Mouse (Mus musculus) intestine, postnatal 0 days (tissue): Measurements from ENCODE around the gene Kazn. TPM values are rescaled to one million over a fixed set of nuclear protein-coding genes. Genes with fewer than 3 reads are reported as not detected.

Source experiments
- ATAC-seq: fragments of 200-750 bp; cut with Nextera tagmentation; 2 replicates; pipeline ENCODE4 v1.8.0; 2017; ENCODE audit warnings: mild to moderate bottlenecking, moderate TSS enrichment, moderate library complexity
- H3K27ac ChIP-seq: fragments of 300-500 bp; sonication (generic); 2 replicates; pipeline ENCODE4 v1.5.1; 2014; ENCODE audit warnings: mild to moderate bottlenecking, low read depth, low read length, moderate library complexity
- H3K27me3 ChIP-seq: fragments of 300-500 bp; sonication (generic); replicated peaks from 2 replicates; pipeline ENCODE4 v1.6.1; 2014; ENCODE audit warnings: low read length, mixed read lengths; ENCODE audit not compliant: control insufficient read depth, insufficient read depth
- H3K36me3 ChIP-seq: fragments of 300-500 bp; sonication (generic); 2 replicates; pipeline ENCODE4 v1.6.1; 2014; ENCODE audit warnings: mild to moderate bottlenecking, moderate library complexity; ENCODE audit not compliant: control insufficient read depth, insufficient read depth
- H3K4me1 ChIP-seq: fragments of 300-500 bp; sonication (generic); replicated peaks from 2 replicates; pipeline ENCODE4 v1.6.1; 2014; ENCODE audit warnings: antibody characterized with exemption, low read length, mixed read lengths; ENCODE audit not compliant: control insufficient read depth, insufficient read depth
- H3K4me2 ChIP-seq: fragments of 300-500 bp; sonication (generic); replicated peaks from 2 replicates; pipeline ENCODE4 v1.6.1; 2014; ENCODE audit warnings: low read depth, mild to moderate bottlenecking, moderate library complexity
- H3K4me3 ChIP-seq: fragments of 300-500 bp; sonication (generic); 2 replicates; pipeline ENCODE4 v1.5.1; 2014; ENCODE audit warnings: low read depth, low read length
- H3K9ac ChIP-seq: fragments of 300-500 bp; sonication (generic); 2 replicates; pipeline ENCODE4 v1.6.1; 2014; ENCODE audit warnings: mild to moderate bottlenecking, low read depth, low read length
- H3K9me3 ChIP-seq: fragments of 300-500 bp; sonication (generic); 2 replicates; pipeline ENCODE4 v1.6.1; 2016; ENCODE audit warnings: mixed run types; ENCODE audit not compliant: control insufficient read depth
- CTCF ChIP-seq: sonication (generic); IDR thresholded peaks from 2 replicates; pipeline ENCODE4 v1.5.1; 2016; ENCODE audit warnings: low read depth, mild to moderate bottlenecking, control low read depth, antibody characterized with exemption, moderate library complexity
- WGBS: fragments of 180-500 bp; shearing (Covaris S2); extraction: QIAGEN DNeasy Blood & Tissue Kit; methylation state at CpG from one replicate; pipeline ENCODE4 v1.1.7; 2014; 5-methylcytosine and 5-hydroxymethylcytosine counted together
- polyA plus RNA-seq: library from polyadenylated mRNA; unstranded; fragments of >200 nt; fragmentation: Nextera tagmentation; extraction: Ambion mirVana; gene quantifications from 2 replicates; pipeline ENCODE4 v1.2.1, GENCODE M21; 2015

Kazn gene
- polyA plus RNA-seq, 1 experiment from 2014 or later: 17.5 TPM

GRCm38 (mm10) chr4:142126641-142127274, 112.4 kb downstream of the Kazn start:
- Histone ChIP-seq H3K4me1 (no peaks in the 10 kb centered on the region), H3K9me3 (no peaks in the 10 kb centered on the region), H3K4me3 (no peak overlapping the region), H3K9ac (no peak overlapping the region), H3K27me3 (no peaks in the 10 kb centered on the region), H3K36me3 (no peaks in the 10 kb centered on the region), H3K4me2 (no peak overlapping the region), H3K27ac (no peak overlapping the region)
- no peak for ATAC-seq
- TF ChIP-seq CTCF: no peak
- 67% methylated on average over 10 of the region's 10 CpGs for WGBS

GRCm38 (mm10) chr4:142121164-142121563, 118.0 kb downstream of the Kazn start:
- no peaks in the 10 kb centered on the region for H3K9me3 ChIP-seq
- H3K9ac ChIP-seq: no peak overlapping the region
- no peak overlapping the region for H3K4me3 ChIP-seq
- H3K27me3 ChIP-seq: no peaks in the 10 kb centered on the region
- H3K4me2 ChIP-seq: no peak overlapping the region
- no peak for ATAC-seq
- no peak overlapping the region for H3K27ac ChIP-seq
- no peaks in the 10 kb centered on the region for H3K4me1 ChIP-seq
- H3K36me3 ChIP-seq: no peaks in the 10 kb centered on the region
- 60% methylated on average over 1 of the region's 1 CpGs for WGBS
- no peak for TF ChIP-seq CTCF

- H3K27me3 ChIP-seq: no peaks in the 10 kb centered on the region
- ATAC-seq: no peak
- no peak overlapping the region for H3K4me2 ChIP-seq
- H3K9me3 ChIP-seq: no peaks in the 10 kb centered on the region
- 73% methylated on average over 7 of the region's 7 CpGs for WGBS
- no peaks in the 10 kb centered on the region for H3K4me1 ChIP-seq
- TF ChIP-seq CTCF: no peak
- H3K27ac ChIP-seq: no peak overlapping the region
- H3K9ac ChIP-seq: no peak overlapping the region
- no peak overlapping the region for H3K4me3 ChIP-seq
- no peaks in the 10 kb centered on the region; the same call in 1 of the 2 replicates for H3K36me3 ChIP-seq
These were observed 120.7 kb downstream of the Kazn start for GRCm38 (mm10) chr4:142118522-142118921.

GRCm38 (mm10) chr4:142117993-142118392, 121.2 kb downstream of the Kazn start:
- no peak for ATAC-seq
- 82% methylated on average over 12 of the region's 12 CpGs for WGBS
- Histone ChIP-seq H3K27me3 (no peaks in the 10 kb centered on the region), H3K4me1 (no peaks in the 10 kb centered on the region), H3K36me3 (no peaks in the 10 kb centered on the region; the same call in 1 of the 2 replicates), H3K4me2 (no peak overlapping the region), H3K9ac (no peak overlapping the region), H3K27ac (no peak overlapping the region), H3K4me3 (no peak overlapping the region), H3K9me3 (no peaks in the 10 kb centered on the region)
- no peak for TF ChIP-seq CTCF

GRCm38 (mm10) chr4:142113306-142113705, 125.9 kb downstream of the Kazn start:
- Histone ChIP-seq H3K27ac (no peak overlapping the region), H3K9me3 (no peaks in the 10 kb centered on the region), H3K4me1 (no peaks in the 10 kb centered on the region), H3K4me2 (no peak overlapping the region), H3K4me3 (no peak overlapping the region), H3K36me3 (no peaks in the 10 kb centered on the region; the same call in 1 of the 2 replicates), H3K9ac (no peak overlapping the region), H3K27me3 (no peaks in the 10 kb centered on the region)
- peak; percentile 86 for TF ChIP-seq CTCF
- ATAC-seq: no peak
- WGBS: 30% methylated on average over 8 of the region's 8 CpGs

GRCm38 (mm10) chr4:142103081-142103671, 136.0 kb downstream of the Kazn start:
- 0 out of 2 replicates have a peak, but pooled peaks cover 1% of the 10 kb centered on the region for H3K4me1 ChIP-seq
- no peak for TF ChIP-seq CTCF
- no peak overlapping the region for H3K4me2 ChIP-seq
- no peaks in the 10 kb centered on the region for H3K27me3 ChIP-seq
- no peak for ATAC-seq
- H3K27ac ChIP-seq: no peak overlapping the region
- H3K4me3 ChIP-seq: no peak overlapping the region
- 49% methylated on average over 12 of the region's 12 CpGs for WGBS
- no peaks in the 10 kb centered on the region; the same call in 1 of the 2 replicates for H3K36me3 ChIP-seq
- no peak overlapping the region for H3K9ac ChIP-seq
- no peaks in the 10 kb centered on the region for H3K9me3 ChIP-seq
